Comparison of ENCODE assay signal across 17 mouse cellular contexts in genomic region chr8:111815078-111815477, GRCm38 (mm10).
"Had no signal": no experiment of that assay in that cellular context is flagged by ENCODE, and none has a peak within 500 bp of the region (broad histone marks: within the 10 kb centered on the region; RNA-seq: fewer than 3 reads in every experiment).

No protein-coding gene starts in this region.

- H3K4me3 ChIP-seq: lung, embryonic 15.5 days; megakaryocyte, embryonic 14.5 days; midbrain, embryonic 12.5 days; midbrain, embryonic 15.5 days; neural tube, embryonic 12.5 days; stomach, embryonic 15.5 days had no signal

- DNase-seq: liver, postnatal 0 days; lung, adult 2 months; lung, postnatal 14 days; lung, postnatal 36 days; right cerebral cortex, postnatal 14 days; thymus, adult 2 months; thymus, postnatal 25 days; thymus, postnatal 4 days had no signal

- H3K27ac ChIP-seq: lung, embryonic 15.5 days; macrophage; midbrain, embryonic 12.5 days; midbrain, embryonic 15.5 days; neural tube, embryonic 12.5 days; stomach, embryonic 15.5 days; stomach, postnatal 0 days had no signal

- H3K9me3 ChIP-seq: lung, embryonic 15.5 days; midbrain, embryonic 12.5 days; midbrain, embryonic 15.5 days; neural tube, embryonic 12.5 days; stomach, embryonic 15.5 days had no signal

- H3K4me2 ChIP-seq: lung, embryonic 15.5 days; midbrain, embryonic 12.5 days; midbrain, embryonic 15.5 days; neural tube, embryonic 12.5 days; stomach, embryonic 15.5 days had no signal

- ATAC-seq: liver, postnatal 0 days; lung, postnatal 0 days; midbrain, embryonic 15.5 days had no signal

- H3K9ac ChIP-seq: liver, postnatal 0 days; lung, embryonic 15.5 days; midbrain, embryonic 12.5 days; midbrain, embryonic 15.5 days; neural tube, embryonic 12.5 days; stomach, embryonic 15.5 days had no signal

- H3K4me1 ChIP-seq: lung, embryonic 15.5 days; midbrain, embryonic 12.5 days; neural tube, embryonic 12.5 days; stomach, embryonic 15.5 days had no signal

- H3K27me3 ChIP-seq: lung, embryonic 15.5 days; midbrain, embryonic 12.5 days; midbrain, embryonic 15.5 days; neural tube, embryonic 12.5 days; stomach, embryonic 15.5 days had no signal
